Mouse (Mus musculus) hindbrain, embryonic 14.5 days (tissue): Measurements from ENCODE around the gene Nckap5l. TPM values are rescaled to one million over a fixed set of nuclear protein-coding genes. Genes with fewer than 3 reads are reported as not detected.
A peak's percentile ranks its signal among the peaks of the same experiment; 100 is the strongest.

ENCODE experiments used
- ATAC-seq: fragments of 200-750 bp; cut with Nextera tagmentation; 2 replicates; pipeline ENCODE4 v1.8.0; 2017; ENCODE audit warnings: moderate number of reproducible peaks, mild to moderate bottlenecking, moderate TSS enrichment, moderate library complexity; ENCODE audit not compliant: low FRiP score
- DNase-seq: peaks from one replicate; pipeline ENCODE4 v3.0.0-alpha.2; 2015; ENCODE audit warnings: low spot score
- H3K27ac ChIP-seq: fragments of 300-500 bp; sonication (generic); 2 replicates; pipeline ENCODE4 v1.5.1; 2014; ENCODE audit warnings: mild to moderate bottlenecking, moderate library complexity
- H3K27me3 ChIP-seq: fragments of 300-500 bp; sonication (generic); 2 replicates; pipeline ENCODE4 v1.6.1; 2014; ENCODE audit warnings: mild to moderate bottlenecking, low read length, mixed read lengths; ENCODE audit not compliant: control insufficient read depth, insufficient read depth
- H3K36me3 ChIP-seq: fragments of 300-500 bp; sonication (generic); replicated peaks from 2 replicates; pipeline ENCODE4 v1.6.1; 2014; ENCODE audit not compliant: control insufficient read depth, insufficient read depth
- H3K4me1 ChIP-seq: fragments of 300-500 bp; sonication (generic); replicated peaks from 2 replicates; pipeline ENCODE4 v1.6.1; 2014; ENCODE audit warnings: antibody characterized with exemption, low read length, mixed read lengths; ENCODE audit not compliant: control insufficient read depth, insufficient read depth
- H3K4me2 ChIP-seq: fragments of 300-500 bp; sonication (generic); replicated peaks from 2 replicates; pipeline ENCODE4 v1.6.1; 2014; ENCODE audit warnings: mild to moderate bottlenecking, moderate library complexity
- H3K4me3 ChIP-seq: fragments of 300-500 bp; sonication (generic); replicated peaks from 2 replicates; pipeline ENCODE4 v1.5.1; 2014; ENCODE audit warnings: mild to moderate bottlenecking, low read length
- H3K9ac ChIP-seq: fragments of 300-500 bp; sonication (generic); 2 replicates; pipeline ENCODE4 v1.6.1; 2014
- H3K9me3 ChIP-seq: fragments of 300-500 bp; sonication (generic); 2 replicates; pipeline ENCODE4 v1.6.1; 2016; ENCODE audit warnings: low read length; ENCODE audit not compliant: control insufficient read depth
- WGBS: fragments of 180-500 bp; shearing (Covaris S2); extraction: QIAGEN DNeasy Blood & Tissue Kit; methylation state at CpG from one replicate; pipeline ENCODE4 v1.1.7; 2014; 5-methylcytosine and 5-hydroxymethylcytosine counted together
- polyA plus RNA-seq: library from polyadenylated mRNA; unstranded; fragments of >200 nt; fragmentation: Nextera tagmentation; extraction: Ambion mirVana; gene quantifications from 2 replicates; pipeline ENCODE4 v1.2.1, GENCODE M21; 2014

Nckap5l gene
- polyA plus RNA-seq: 16.2 and 19.3 TPM in 2 replicates

- Histone ChIP-seq H3K36me3 (no peaks in the 10 kb centered on the region), H3K9me3 (no peaks in the 10 kb centered on the region), H3K4me1 (peaks cover 38% of the 10 kb centered on the region), H3K9ac (peak within 1 kb of the TSS; percentile 81), H3K4me3 (peak within 1 kb of the TSS; percentile 80), H3K27me3 (no peaks in the 10 kb centered on the region), H3K27ac (peak within 1 kb of the TSS; percentile 91), H3K4me2 (peak within 1 kb of the TSS; percentile 76)
- DNase-seq (peak; percentile 90), ATAC-seq (peak; percentile 95)
- under 1% methylated on average over 44 of the region's 45 CpGs for WGBS
These were observed at the start of gene Nckap5l for GRCm38 (mm10) chr15:99457606-99458401. TSS of gene Nckap5l (minus strand) at chr15:99457748.

GRCm38 (mm10) chr15:99505324-99506095 is 48.0 kb upstream of the Nckap5l start:
- Histone ChIP-seq H3K9me3 (no peaks in the 10 kb centered on the region), H3K9ac (no peak overlapping the region), H3K27ac (no peak overlapping the region), H3K4me1 (peaks cover 13% of the 10 kb centered on the region; the same call in 1 of the 2 replicates), H3K36me3 (no peaks in the 10 kb centered on the region), H3K27me3 (no peaks in the 10 kb centered on the region), H3K4me3 (no peak overlapping the region), H3K4me2 (no peak overlapping the region)
- 83% methylated on average over 15 of the region's 15 CpGs for WGBS
- no peak for DNase-seq
- no peak for ATAC-seq

- H3K27ac ChIP-seq: no peak overlapping the region
- H3K4me3 ChIP-seq: no peak overlapping the region
- no peaks in the 10 kb centered on the region for H3K27me3 ChIP-seq
- 77% methylated on average over 5 of the region's 5 CpGs for WGBS
- H3K4me2 ChIP-seq: no peak overlapping the region
- H3K36me3 ChIP-seq: no peaks in the 10 kb centered on the region
- no peak for ATAC-seq
- no peaks in the 10 kb centered on the region for H3K9me3 ChIP-seq
- peaks cover 13% of the 10 kb centered on the region; the same call in 1 of the 2 replicates for H3K4me1 ChIP-seq
- no peak for DNase-seq
- H3K9ac ChIP-seq: no peak overlapping the region
These were observed 45.7 kb upstream of the Nckap5l start for GRCm38 (mm10) chr15:99503256-99503655.

GRCm38 (mm10) chr15:99502311-99502831 is 44.8 kb upstream of the Nckap5l start:
- Histone ChIP-seq H3K36me3 (no peaks in the 10 kb centered on the region), H3K9ac (0 out of 2 replicates have a peak overlapping the region, but pooled peaks have one; percentile 3), H3K27ac (peak overlapping the region; percentile 60), H3K4me2 (no peak overlapping the region), H3K27me3 (no peaks in the 10 kb centered on the region), H3K4me3 (no peak overlapping the region), H3K4me1 (peaks cover 17% of the 10 kb centered on the region; the same call in 1 of the 2 replicates), H3K9me3 (no peaks in the 10 kb centered on the region)
- DNase-seq (peak; percentile 50), ATAC-seq (peak; percentile 31; the same call in 1 of the 2 replicates)
- WGBS: 26% methylated on average over 12 of the region's 12 CpGs

- peak overlapping the region; percentile 3; the same call in 1 of the 2 replicates for H3K9ac ChIP-seq
- 41% methylated on average over 20 of the region's 20 CpGs for WGBS
- no peak overlapping the region for H3K4me3 ChIP-seq
These were observed 44.0 kb upstream of the Nckap5l start for GRCm38 (mm10) chr15:99501292-99502260.

GRCm38 (mm10) chr15:99500320-99500719 is 42.8 kb upstream of the Nckap5l start:
- Histone ChIP-seq H3K27ac (no peak overlapping the region), H3K4me3 (no peak overlapping the region), H3K27me3 (no peaks in the 10 kb centered on the region), H3K4me2 (no peak overlapping the region), H3K9ac (no peak overlapping the region), H3K9me3 (no peaks in the 10 kb centered on the region), H3K4me1 (peaks cover 19% of the 10 kb centered on the region; the same call in 1 of the 2 replicates), H3K36me3 (no peaks in the 10 kb centered on the region)
- WGBS: 73% methylated on average over 5 of the region's 5 CpGs
- DNase-seq: no peak
- ATAC-seq: no peak

More at GRCm38 (mm10) chr15:99501292-99502260, 44.0 kb upstream of the Nckap5l start:
- Histone ChIP-seq H3K27ac (peak overlapping the region; percentile 60), H3K36me3 (no peaks in the 10 kb centered on the region), H3K9me3 (no peaks in the 10 kb centered on the region), H3K4me1 (peaks cover 19% of the 10 kb centered on the region; the same call in 1 of the 2 replicates), H3K4me2 (no peak overlapping the region), H3K27me3 (no peaks in the 10 kb centered on the region)
- ATAC-seq: no peak
- peak; percentile 28 for DNase-seq

GRCm38 (mm10) chr15:99499726-99500125 is 42.2 kb upstream of the Nckap5l start:
- no peaks in the 10 kb centered on the region for H3K36me3 ChIP-seq
- no peak overlapping the region for H3K4me3 ChIP-seq
- DNase-seq (no peak), ATAC-seq (no peak)
- no peak overlapping the region for H3K9ac ChIP-seq
- H3K4me2 ChIP-seq: no peak overlapping the region
- WGBS: 58% methylated on average over 6 of the region's 6 CpGs
- H3K27me3 ChIP-seq: no peaks in the 10 kb centered on the region
- no peaks in the 10 kb centered on the region for H3K9me3 ChIP-seq
- no peak overlapping the region for H3K27ac ChIP-seq
- peaks cover 19% of the 10 kb centered on the region; the same call in 1 of the 2 replicates for H3K4me1 ChIP-seq

GRCm38 (mm10) chr15:99498781-99499180 is 41.2 kb upstream of the Nckap5l start:
- DNase-seq (no peak), ATAC-seq (no peak)
- peaks cover 19% of the 10 kb centered on the region; the same call in 1 of the 2 replicates for H3K4me1 ChIP-seq
- no peaks in the 10 kb centered on the region for H3K27me3 ChIP-seq
- H3K4me2 ChIP-seq: no peak overlapping the region
- H3K4me3 ChIP-seq: no peak overlapping the region
- no peaks in the 10 kb centered on the region for H3K9me3 ChIP-seq
- H3K36me3 ChIP-seq: no peaks in the 10 kb centered on the region
- no peak overlapping the region for H3K9ac ChIP-seq
- H3K27ac ChIP-seq: no peak overlapping the region
- 66% methylated on average over 4 of the region's 4 CpGs for WGBS
